Mouse (Mus musculus): ENCODE results near the gene Misp. TPM values are rescaled to one million over a fixed set of nuclear protein-coding genes. Genes with fewer than 3 reads are reported as not detected.

The Misp gene
- total and polyA plus RNA-seq, 3 experiments, result not detected

GRCm38 (mm10) chr10:79789581-79789980, 31.2 kb upstream of the Misp start:
- no peaks in the 10 kb centered on the region for H3K36me3 ChIP-seq (replicated peaks in 1 of 2; ENCODE audit: control insufficient read depth in 1 of 2, insufficient read depth in 1 of 2, low read length in 1 of 2)
- peaks cover 32% of the 10 kb centered on the region for H3K27me3 ChIP-seq (replicated peaks)
- in situ Hi-C loops (cut with MboI; ENCODE audit: low pct_ligation_motif_present, low pct_unique_long_range_greater_than_20kb, low sequenced_read_pairs), result no loop called here
- H3K9me3 ChIP-seq (replicated peaks; ENCODE audit: low read length), result no peaks in the 10 kb centered on the region
- no peak overlapping the region for H3K4me3 ChIP-seq (replicated peaks in 1 of 3; ENCODE audit: low read depth in 2 of 3, low read length in 2 of 3, poor library complexity in 1 of 3)
- no peak overlapping the region for H3K27ac ChIP-seq (ENCODE audit: insufficient read depth, low read depth)
- H3K79me2 ChIP-seq (replicated peaks; ENCODE audit: control insufficient read depth, extremely low read depth, insufficient read depth, poor library complexity, severe bottlenecking), result no peaks in the 10 kb centered on the region
- no peak overlapping the region for H3K4me2 ChIP-seq (ENCODE audit: insufficient read depth, low read depth, poor library complexity, severe bottlenecking)
- H3K9ac ChIP-seq (ENCODE audit: insufficient read depth, low read depth), result no peak overlapping the region
- peaks cover 8 to 30% of the 10 kb centered on the region in 2 experiments; a peak in 3 of 4 replicates for H3K4me1 ChIP-seq (ENCODE audit: control insufficient read depth in 1 of 2, insufficient read depth in 2 of 2)
- dilution Hi-C loops (cut with MboI; ENCODE audit: extremely low pct_ligation_motif_present, extremely low pct_unique_long_range_greater_than_20kb, low sequenced_read_pairs), result no loop called here
- DNase-seq (ENCODE audit: extremely low read depth), result no peak
- TF ChIP-seq RAD21 (IDR thresholded peaks at IDR 0.05; ENCODE audit: low read depth, low read length) (no peak), TCF12 (IDR thresholded peaks at IDR 0.05; ENCODE audit: low read depth, low read length) (no peak), JUN (IDR thresholded peaks at IDR 0.05; ENCODE audit: insufficient read depth, low read depth, low read length) (no peak), SIN3A (IDR thresholded peaks at IDR 0.05; ENCODE audit: low read length) (no peak), EP300 (IDR thresholded peaks at IDR 0.05; ENCODE audit: low read length) (no peak), RCOR1 (conservative IDR thresholded peaks at IDR 0.05; ENCODE audit: low read depth, low read length) (no peak), MAFK (IDR thresholded peaks at IDR 0.05; ENCODE audit: insufficient replicate concordance, low read length) (no peak), KAT2A (IDR thresholded peaks at IDR 0.05; ENCODE audit: insufficient replicate concordance, low read length) (no peak), MEF2A (IDR thresholded peaks at IDR 0.05; ENCODE audit: borderline replicate concordance, low read depth, low read length) (no peak), CHD2 (IDR thresholded peaks at IDR 0.05; ENCODE audit: low read length) (no peak), ZC3H11A (IDR thresholded peaks at IDR 0.05; ENCODE audit: low read depth, low read length) (no peak), UBTF (IDR thresholded peaks at IDR 0.05; ENCODE audit: low read depth, low read length) (no peak), PAX5 (IDR thresholded peaks at IDR 0.05; ENCODE audit: low read length) (no peak), POLR2AphosphoS2 (IDR thresholded peaks at IDR 0.05; ENCODE audit: low read depth, low read length) (no peak), CHD1 (IDR thresholded peaks at IDR 0.05; ENCODE audit: low read depth, low read length) (no peak), NRF1 (IDR thresholded peaks at IDR 0.05; ENCODE audit: low read depth, low read length) (no peak), ETS1 (conservative IDR thresholded peaks at IDR 0.05; ENCODE audit: low read depth, low read length) (no peak), MYC (IDR thresholded peaks at IDR 0.05; ENCODE audit: low read depth, low read length) (no peak)

- in situ Hi-C loops (cut with MboI; ENCODE audit: low pct_ligation_motif_present, low pct_unique_long_range_greater_than_20kb, low sequenced_read_pairs), result no loop called here
- H3K4me1 ChIP-seq (ENCODE audit: control insufficient read depth in 1 of 2, insufficient read depth in 2 of 2), result peaks cover 8 to 30% of the 10 kb centered on the region in 2 experiments; a peak in 3 of 4 replicates
- dilution Hi-C loops (cut with MboI; ENCODE audit: extremely low pct_ligation_motif_present, extremely low pct_unique_long_range_greater_than_20kb, low sequenced_read_pairs), result no loop called here
- no peaks in the 10 kb centered on the region for H3K36me3 ChIP-seq (replicated peaks in 1 of 2; ENCODE audit: control insufficient read depth in 1 of 2, insufficient read depth in 1 of 2, low read length in 1 of 2)
- peaks cover 2% of the 10 kb centered on the region for H3K9me3 ChIP-seq (replicated peaks; ENCODE audit: low read length)
- H3K4me2 ChIP-seq (ENCODE audit: insufficient read depth, low read depth, poor library complexity, severe bottlenecking), result no peak within 1 kb of the TSS
- no peak for TF ChIP-seq HCFC1 (IDR thresholded peaks at IDR 0.05; ENCODE audit: low read depth, low read length)
- no peak for TF ChIP-seq CHD2 (IDR thresholded peaks at IDR 0.05; ENCODE audit: low read length)
- no peak for TF ChIP-seq USF2 (conservative IDR thresholded peaks at IDR 0.05; ENCODE audit: low read depth, low read length)
- no peak for TF ChIP-seq ZMIZ1 (IDR thresholded peaks at IDR 0.05; ENCODE audit: low read depth, low read length)
- no peak for TF ChIP-seq EP300 (IDR thresholded peaks at IDR 0.05; ENCODE audit: low read length)
- no peak for TF ChIP-seq MEF2A (IDR thresholded peaks at IDR 0.05; ENCODE audit: borderline replicate concordance, low read depth, low read length)
- TF ChIP-seq GABPA (IDR thresholded peaks at IDR 0.05; ENCODE audit: insufficient replicate concordance, low read depth, low read length), result no peak
- TF ChIP-seq KAT2A (IDR thresholded peaks at IDR 0.05; ENCODE audit: insufficient replicate concordance, low read length), result no peak
- no peak for TF ChIP-seq MYC (IDR thresholded peaks at IDR 0.05; ENCODE audit: low read depth, low read length)
- peaks cover 38% of the 10 kb centered on the region for H3K27me3 ChIP-seq (replicated peaks)
- no peak within 1 kb of the TSS for H3K9ac ChIP-seq (ENCODE audit: insufficient read depth, low read depth)
- no peak within 1 kb of the TSS for H3K27ac ChIP-seq (ENCODE audit: insufficient read depth, low read depth)
- H3K79me2 ChIP-seq (replicated peaks; ENCODE audit: control insufficient read depth, extremely low read depth, insufficient read depth, poor library complexity, severe bottlenecking), result no peaks in the 10 kb centered on the region
- no peak for DNase-seq (ENCODE audit: extremely low read depth)
- no peak within 1 kb of the TSS for H3K4me3 ChIP-seq (replicated peaks in 1 of 3; ENCODE audit: low read depth in 2 of 3, low read length in 2 of 3, poor library complexity in 1 of 3)
Measured at GRCm38 (mm10) chr10:79790861-79791260, 29.9 kb upstream of the Misp start, which contains the start of gene Prss57. Gene Prss57, minus strand, starts transcription at chr10:79790961.

Measured in CH12.LX (cell line).